Mouse (Mus musculus) cerebellum, adult 8-10 months (tissue): Measurements from ENCODE around the gene Bicd1.
"Not testable (repeated sequence)": the region's sequence is repeated elsewhere in the genome, so short reads cannot be mapped to it uniquely, and the experiment has no call there.

Source experiments
- DNase-seq: peaks from one replicate; pipeline ENCODE4 v3.0.0; 2022

Bicd1 gene

DNA sequence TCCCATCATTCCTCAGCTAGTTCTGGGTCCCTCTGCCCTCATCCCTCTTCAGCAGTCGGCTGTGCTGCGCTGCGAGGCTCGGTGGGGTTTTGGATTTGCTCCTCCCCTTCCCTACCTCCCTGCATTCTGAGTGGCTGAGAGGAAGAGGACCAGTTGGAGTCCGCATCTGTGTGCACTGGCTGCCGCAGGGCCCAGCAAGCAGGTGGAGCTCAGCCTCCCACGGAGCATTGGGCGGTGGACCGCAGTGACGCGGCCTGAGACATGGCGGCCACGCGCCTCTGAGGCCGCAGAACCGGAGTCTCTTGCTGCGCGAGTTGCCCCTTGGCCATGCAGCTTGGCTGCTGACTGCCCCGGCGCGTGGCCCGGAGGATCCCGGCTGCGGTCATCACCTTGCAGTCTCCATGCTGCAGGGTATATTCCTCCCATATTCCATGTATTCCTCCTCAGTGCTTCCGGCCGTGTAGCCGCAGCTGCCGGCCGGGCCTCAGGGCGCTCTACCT, at the start of gene Bicd1:
TSS of gene Bicd1 (plus strand) at position 54 of the 500 bp plus-strand sequence.
- DNase-seq: peak; percentile 88

DNA sequence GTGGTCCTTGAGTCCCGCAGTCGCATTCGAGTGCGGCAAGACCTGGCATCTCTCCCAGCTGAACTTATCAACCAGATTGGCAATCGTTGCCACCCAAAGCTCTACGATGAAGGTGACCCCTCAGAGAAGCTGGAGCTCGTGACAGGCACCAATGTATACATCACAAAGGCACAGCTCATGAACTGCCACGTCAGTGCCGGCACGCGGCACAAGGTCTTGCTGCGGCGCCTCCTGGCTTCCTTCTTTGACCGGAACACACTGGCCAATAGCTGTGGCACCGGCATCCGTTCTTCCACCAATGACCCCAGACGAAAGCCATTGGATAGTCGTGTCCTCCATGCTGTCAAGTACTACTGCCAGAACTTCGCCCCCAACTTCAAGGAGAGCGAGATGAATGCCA, 46.2 kb upstream of the Bicd1 start:
- DNase-seq: not testable (repeated sequence)

- not testable (repeated sequence) for DNase-seq
Measured at GRCm38 (mm10) chr6:149365975-149366374, 42.7 kb upstream of the Bicd1 start.

DNA sequence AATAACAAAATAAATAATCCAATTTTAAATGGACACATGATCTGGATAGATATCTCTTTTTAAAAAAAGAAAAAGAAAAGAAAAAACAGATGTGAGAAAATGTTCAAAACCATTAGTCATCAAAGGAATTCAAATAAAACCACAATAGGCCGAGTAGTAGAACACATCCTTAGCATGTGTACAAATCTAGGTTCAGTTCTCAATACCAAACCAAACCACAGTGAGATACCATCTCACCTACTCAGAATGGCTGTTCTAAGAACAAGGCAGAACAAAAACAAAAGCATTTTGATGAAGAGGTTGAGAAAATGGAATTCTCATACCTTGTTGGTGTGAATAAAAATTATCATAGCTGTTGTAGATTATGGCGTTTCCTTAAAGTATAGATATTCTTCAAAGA, 42.3 kb upstream of the Bicd1 start:
- no peak for DNase-seq

- DNase-seq: peak; percentile 40
Measured at GRCm38 (mm10) chr6:149374986-149375457, 33.7 kb upstream of the Bicd1 start.

DNA sequence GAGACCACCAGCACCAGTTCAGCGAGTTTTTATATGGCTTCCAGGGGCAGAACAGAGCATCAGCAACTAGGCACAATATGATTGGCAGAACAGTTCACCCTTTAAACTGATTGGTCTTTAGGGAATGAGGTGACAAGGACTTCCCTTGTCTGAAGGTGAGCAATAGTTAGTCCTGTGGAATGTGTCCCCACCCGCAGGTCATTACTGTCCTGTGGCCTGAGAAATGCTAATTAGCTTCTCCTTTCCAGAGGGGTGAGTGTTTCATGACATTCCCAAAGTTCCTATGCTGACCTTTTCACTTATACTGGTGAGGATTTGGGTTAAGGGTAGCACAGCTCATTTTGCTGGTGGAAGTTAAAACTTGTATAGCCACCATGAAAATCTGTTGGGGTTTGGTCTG, 25.2 kb upstream of the Bicd1 start:
- DNase-seq: no peak

GRCm38 (mm10) chr6:149386389-149386788, 22.3 kb upstream of the Bicd1 start:
- no peak for DNase-seq

DNA sequence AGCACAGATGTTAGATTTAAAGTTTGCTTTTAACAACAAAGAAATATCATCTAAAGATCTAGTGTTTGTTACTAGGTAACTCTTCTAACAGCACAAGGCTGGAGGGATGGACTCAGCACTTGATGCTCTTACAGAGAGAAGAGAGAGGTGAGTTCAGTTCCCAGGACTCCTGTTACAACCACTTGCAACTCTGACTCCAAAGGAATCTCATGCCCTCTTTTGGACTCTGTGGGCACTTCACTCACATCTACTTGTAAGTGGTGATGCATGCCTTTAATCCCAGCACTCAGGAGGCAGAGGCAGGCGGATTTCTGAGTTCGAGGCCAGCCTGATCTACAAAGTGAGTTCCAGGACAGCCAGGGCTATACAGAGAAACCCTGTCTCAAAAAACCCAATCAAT, 19.1 kb upstream of the Bicd1 start:
- not testable (repeated sequence) for DNase-seq

DNA sequence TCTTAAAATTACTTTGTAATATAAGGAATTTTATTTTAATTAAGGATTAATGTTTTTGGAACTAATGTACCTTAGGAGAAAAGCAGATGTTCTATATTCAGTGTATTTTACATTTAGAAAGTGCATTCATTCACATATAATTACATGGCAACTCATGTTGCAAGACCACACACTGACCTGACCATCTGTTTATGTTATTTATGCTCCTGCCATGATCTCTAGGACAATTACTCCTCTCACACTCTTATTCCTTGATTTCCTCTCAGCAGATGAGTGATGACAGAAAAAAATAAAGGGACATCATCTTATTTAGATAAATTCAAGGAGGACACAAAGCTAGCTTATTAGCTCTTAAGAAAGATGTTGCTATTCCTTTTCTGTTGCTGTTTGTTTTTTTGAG, 9.3 kb upstream of the Bicd1 start:
- no peak for DNase-seq

DNA sequence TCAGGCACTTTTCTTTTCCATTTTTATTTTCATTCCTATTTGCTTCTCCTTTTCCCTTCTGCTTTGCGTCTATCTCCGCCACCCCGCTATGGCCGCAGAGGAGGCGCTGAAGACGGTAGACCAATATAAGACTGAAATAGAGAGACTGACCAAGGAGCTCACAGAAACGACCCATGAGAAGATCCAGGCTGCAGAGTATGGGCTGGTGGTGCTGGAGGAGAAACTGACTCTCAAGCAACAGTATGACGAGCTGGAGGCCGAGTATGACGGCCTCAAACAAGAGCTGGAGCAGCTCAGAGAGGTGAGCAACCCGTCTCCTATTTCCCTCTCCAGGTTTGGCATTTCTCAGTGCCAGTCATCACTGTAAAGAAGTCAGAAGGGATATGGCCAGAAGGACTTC, 655 bp downstream of the Bicd1 start:
- peak; percentile 44 for DNase-seq

DNA sequence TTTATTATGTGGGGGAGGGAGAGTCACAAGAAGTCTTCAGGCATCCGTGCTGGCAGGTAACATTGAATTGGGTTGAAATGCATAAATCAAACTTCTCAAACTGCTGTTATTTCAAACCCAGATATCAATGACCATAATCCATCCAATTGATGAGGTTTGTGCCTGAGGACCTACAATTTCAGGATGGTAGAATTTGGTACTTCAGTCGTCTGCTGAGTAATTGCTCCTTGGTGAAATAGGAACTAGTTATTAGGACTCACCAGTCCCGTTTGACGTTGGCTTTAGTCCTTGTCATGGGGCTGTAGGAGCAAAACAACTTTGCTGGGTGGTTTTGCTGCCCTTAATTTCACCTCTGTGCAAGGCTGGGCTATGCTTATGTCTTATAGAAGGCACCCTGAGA, 1.2 kb downstream of the Bicd1 start:
- DNase-seq: peak; percentile 27

GRCm38 (mm10) chr6:149413256-149413655, 4.6 kb downstream of the Bicd1 start:
- peak; percentile 58 for DNase-seq

DNA sequence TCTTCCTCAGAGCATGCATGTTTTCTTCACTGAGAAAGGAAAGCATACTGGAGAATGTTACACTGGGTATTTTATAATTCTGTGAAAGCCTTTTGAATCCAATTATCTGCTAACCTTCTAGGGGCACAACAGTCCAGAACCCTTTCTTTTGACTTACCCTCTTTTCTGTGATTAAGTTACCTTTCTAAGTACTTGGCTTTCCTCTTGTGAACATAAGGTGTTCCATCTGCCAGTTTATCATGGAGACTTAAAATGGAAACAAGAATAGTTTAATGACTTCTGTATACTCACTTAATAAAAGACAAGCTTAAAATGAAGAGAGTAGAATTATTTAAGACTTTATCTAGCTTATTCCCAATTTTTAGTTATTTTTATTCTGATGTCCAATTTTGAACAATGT, 16.1 kb downstream of the Bicd1 start:
- no peak for DNase-seq

DNA sequence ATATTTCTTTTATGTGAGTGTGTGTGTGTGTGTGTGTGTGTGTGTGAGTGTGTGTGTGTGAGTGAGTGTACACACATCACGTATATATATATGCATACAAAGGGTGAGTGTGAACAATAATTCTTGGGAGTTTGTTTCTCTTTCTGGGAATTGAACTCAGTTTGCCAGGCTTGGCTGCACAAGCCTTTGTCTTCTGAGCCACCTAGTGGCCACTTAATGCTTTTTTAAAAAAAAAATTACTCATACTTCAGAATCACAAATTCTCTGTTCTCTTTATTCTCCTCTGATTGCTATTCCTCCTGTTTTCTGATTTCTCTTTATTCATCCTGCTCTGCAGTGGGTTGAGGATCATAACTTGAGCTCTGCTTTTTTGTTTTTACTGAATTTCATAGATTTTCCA, 30.5 kb downstream of the Bicd1 start:
- DNase-seq: no peak

DNA sequence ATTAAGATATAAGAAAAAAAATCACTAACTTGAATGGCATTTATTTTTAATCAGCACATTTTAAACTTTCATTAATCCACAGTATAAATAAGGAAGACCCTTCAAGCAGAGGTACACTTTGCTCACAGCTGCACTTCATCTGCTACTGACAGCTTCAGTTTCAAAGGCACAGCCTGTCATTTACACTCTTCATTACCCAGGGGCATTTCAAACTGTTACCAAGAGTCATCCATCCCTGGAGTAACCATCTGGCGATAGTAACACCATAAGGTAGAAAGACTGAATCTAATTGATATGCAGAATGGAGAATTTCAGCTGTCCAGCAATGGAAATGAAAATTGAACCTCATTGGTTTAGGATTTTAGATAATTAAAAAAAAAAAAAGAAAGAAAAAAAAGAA, 34.2 kb downstream of the Bicd1 start:
- DNase-seq: peak; percentile 25

GRCm38 (mm10) chr6:149445854-149446253, 37.2 kb downstream of the Bicd1 start:
- DNase-seq: no peak

DNA sequence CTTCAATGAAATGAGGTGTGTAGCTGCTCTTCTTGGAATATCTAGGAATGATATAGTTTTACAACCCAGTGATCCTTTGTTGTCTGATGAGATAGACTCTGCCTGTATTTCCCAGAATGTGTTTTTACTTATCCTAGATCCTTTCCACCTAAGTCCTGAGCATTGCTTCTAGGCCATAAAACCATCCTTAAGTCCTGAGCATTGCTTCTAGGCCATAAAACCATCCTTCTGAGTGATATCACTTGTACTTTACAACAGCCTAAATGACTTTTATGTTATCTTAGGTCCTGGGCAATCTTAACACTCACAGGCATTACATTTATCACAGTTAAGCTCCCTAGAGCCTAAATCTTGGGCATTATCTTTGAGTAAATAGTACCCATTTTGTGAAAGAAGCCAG, 48.6 kb downstream of the Bicd1 start:
- DNase-seq: no peak

- DNase-seq: no peak
Measured at GRCm38 (mm10) chr6:149460971-149461370, 52.3 kb downstream of the Bicd1 start.

GRCm38 (mm10) chr6:149471477-149471876, 62.8 kb downstream of the Bicd1 start:
- no peak for DNase-seq

DNA sequence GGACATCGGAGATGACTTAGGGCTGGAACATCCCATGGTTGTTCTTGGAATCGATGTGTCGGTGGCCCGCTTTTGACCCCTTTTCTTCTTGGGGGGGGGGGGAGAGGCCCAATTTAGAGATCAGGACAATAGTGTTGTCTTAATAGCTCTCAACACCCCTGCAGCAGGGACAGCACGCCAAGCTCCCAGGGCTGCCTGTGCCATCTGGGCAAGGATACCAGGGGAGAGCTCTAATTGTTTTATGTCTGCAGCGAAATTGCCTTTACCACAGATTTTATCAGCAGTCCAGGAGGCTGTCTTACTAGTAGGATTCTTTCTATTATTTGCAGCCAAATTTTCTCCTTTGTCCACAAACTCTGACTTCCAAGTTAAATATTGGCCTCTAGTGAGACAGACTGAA, 63.8 kb downstream of the Bicd1 start:
- peak; percentile 21 for DNase-seq

GRCm38 (mm10) chr6:149481868-149482267, 73.2 kb downstream of the Bicd1 start:
- DNase-seq: not testable (repeated sequence)

GRCm38 (mm10) chr6:149494662-149495061, 86.0 kb downstream of the Bicd1 start:
- no peak for DNase-seq

DNA sequence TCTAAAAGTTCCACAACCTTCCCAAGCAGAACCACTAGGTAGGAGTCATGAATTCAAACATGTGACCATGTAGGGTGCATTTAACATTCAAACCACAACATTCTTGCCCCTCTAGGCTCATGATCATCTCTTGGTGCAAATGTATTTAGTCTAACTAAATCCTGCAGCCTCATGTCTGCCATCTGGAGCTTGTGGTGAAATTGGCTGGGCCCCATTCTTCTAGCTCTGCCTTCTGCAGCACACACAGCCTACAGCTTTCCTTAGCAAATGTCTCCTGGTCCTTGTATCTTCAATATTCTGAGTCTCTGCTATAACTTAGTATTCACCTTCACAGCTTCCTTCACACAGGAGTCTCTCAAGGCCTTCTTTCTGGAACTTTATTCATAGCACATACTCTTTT, 87.2 kb downstream of the Bicd1 start:
- DNase-seq: peak; percentile 29

DNA sequence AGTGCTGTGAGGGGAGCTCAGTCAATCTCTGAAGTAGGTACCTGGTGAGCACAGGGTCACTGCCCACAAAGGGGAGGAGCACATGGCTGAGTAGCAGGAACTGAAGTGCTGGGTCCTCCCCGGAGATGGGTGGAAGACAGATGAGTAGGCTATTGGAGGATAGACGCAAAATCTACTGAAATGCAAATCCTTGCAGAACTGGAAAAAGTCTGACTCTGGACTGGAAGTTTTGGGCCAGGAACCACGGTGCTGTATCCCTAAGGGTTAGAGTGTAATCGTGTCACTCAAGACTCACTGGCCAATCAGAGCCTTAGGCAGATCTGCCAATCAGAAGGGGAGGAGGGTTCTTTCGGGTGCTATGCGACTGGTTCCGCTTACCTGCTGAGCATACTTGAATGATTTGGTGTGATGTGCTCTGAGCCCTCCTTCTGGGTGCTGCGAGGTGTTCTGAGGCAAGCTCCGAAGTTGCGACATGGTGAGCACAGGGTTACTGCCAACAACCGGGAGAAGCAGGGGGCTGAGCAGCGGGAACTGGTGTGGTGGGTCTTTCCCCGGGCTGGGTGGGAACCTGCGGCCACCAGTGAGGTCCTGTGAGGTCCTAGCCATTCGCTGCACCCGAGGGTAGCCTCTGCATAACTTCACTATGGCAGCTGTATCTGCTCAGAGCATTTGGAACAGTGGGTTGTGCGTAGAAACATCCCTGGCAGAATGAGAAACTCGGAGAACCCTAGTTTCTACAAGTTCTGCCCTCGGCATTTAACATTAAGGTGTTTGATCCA, 157.2 kb downstream of the Bicd1 start:
- peak; percentile 57 for DNase-seq

GRCm38 (mm10) chr6:149567219-149567618, 158.5 kb downstream of the Bicd1 start:
- no peak for DNase-seq
